Mouse (Mus musculus) intestine, embryonic 14.5 days (tissue): ENCODE results near the gene Olfr1178. TPM values are rescaled to one million over a fixed set of nuclear protein-coding genes. Genes with fewer than 3 reads are reported as not detected.

ENCODE experiments used
- ATAC-seq: fragments of 200-750 bp; cut with Nextera tagmentation; replicated peaks from 2 replicates; pipeline ENCODE4 v1.8.0; 2017; ENCODE audit warnings: low read depth, moderate number of reproducible peaks, moderate TSS enrichment, moderate library complexity; ENCODE audit not compliant: low FRiP score, low TSS enrichment
- DNase-seq: peaks from one replicate; pipeline ENCODE4 v3.0.0-alpha.2; 2018; ENCODE audit warnings: low spot score
- H3K27ac ChIP-seq: fragments of 300-500 bp; sonication (generic); 2 replicates; pipeline ENCODE4 v1.5.1; 2014; ENCODE audit warnings: low read depth, mild to moderate bottlenecking, control low read depth
- H3K27me3 ChIP-seq: fragments of 300-500 bp; sonication (generic); replicated peaks from 2 replicates; pipeline ENCODE4 v1.6.1; 2014; ENCODE audit warnings: low read length, control low read depth; ENCODE audit not compliant: control insufficient read depth, insufficient read depth
- H3K36me3 ChIP-seq: fragments of 300-500 bp; sonication (generic); 2 replicates; pipeline ENCODE4 v1.6.1; 2014; ENCODE audit warnings: low read length, control low read depth; ENCODE audit not compliant: control insufficient read depth, insufficient read depth
- H3K4me1 ChIP-seq: fragments of 300-500 bp; sonication (generic); replicated peaks from 2 replicates; pipeline ENCODE4 v1.6.1; 2014; ENCODE audit warnings: low read length, control low read depth, mixed read lengths; ENCODE audit not compliant: control insufficient read depth, insufficient read depth
- H3K4me2 ChIP-seq: fragments of 300-500 bp; sonication (generic); 2 replicates; pipeline ENCODE4 v1.6.1; 2014; ENCODE audit warnings: low read length
- H3K4me3 ChIP-seq: fragments of 300-500 bp; sonication (generic); 2 replicates; pipeline ENCODE4 v1.5.1; 2014; ENCODE audit warnings: low read depth, low read length, control low read depth, mixed read lengths
- H3K9ac ChIP-seq: fragments of 300-500 bp; sonication (generic); 2 replicates; pipeline ENCODE4 v1.6.1; 2014; ENCODE audit warnings: mild to moderate bottlenecking, low read length
- H3K9me3 ChIP-seq: fragments of 300-500 bp; sonication (generic); 2 replicates; pipeline ENCODE4 v1.6.1; 2016; ENCODE audit warnings: low read length, control low read depth; ENCODE audit not compliant: control insufficient read depth
- WGBS: fragments of 180-500 bp; shearing (Covaris S2); extraction: QIAGEN DNeasy Blood & Tissue Kit; methylation state at CpG from one replicate; pipeline ENCODE4 v1.1.7; 2014; 5-methylcytosine and 5-hydroxymethylcytosine counted together
- polyA plus RNA-seq: library from polyadenylated mRNA; unstranded; fragments of >200 nt; fragmentation: Nextera tagmentation; extraction: Ambion mirVana; gene quantifications from 2 replicates; pipeline ENCODE4 v1.2.1, GENCODE M21; 2014

Gene Olfr1178
- polyA plus RNA-seq, result not detected in 2 replicates

DNA sequence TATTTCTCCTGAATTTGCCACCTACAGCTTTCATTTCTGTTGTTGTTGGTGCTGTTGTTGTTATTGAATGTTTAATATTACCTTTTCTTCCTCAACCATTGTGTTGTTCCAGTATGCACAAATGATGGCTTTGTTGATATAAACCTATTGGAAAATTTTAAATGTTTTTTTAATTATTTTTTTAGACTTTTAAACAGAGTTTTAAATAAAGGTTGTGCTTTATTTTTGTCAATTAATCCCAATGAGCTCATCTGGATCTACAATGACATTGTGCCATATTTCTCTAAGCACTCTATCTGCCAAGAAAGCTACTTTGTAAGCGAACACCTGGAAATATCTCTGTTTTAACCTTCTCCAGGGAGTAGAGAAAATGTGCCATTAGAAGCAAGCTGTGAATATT, at the start of gene Olfr1178:
TSS of gene Olfr1178 (plus strand) at position 301 of the 400 bp plus-strand sequence.
- no peak within 1 kb of the TSS for H3K4me2 ChIP-seq
- H3K4me1 ChIP-seq, result no peaks in the 10 kb centered on the region
- no peak within 1 kb of the TSS for H3K9ac ChIP-seq
- H3K27me3 ChIP-seq, result no peaks in the 10 kb centered on the region
- DNase-seq (no peak), ATAC-seq (no peak)
- H3K27ac ChIP-seq, result no peak within 1 kb of the TSS
- H3K4me3 ChIP-seq, result no peak within 1 kb of the TSS
- no peaks in the 10 kb centered on the region for H3K36me3 ChIP-seq
- no peaks in the 10 kb centered on the region for H3K9me3 ChIP-seq
- WGBS, result 83% methylated on average over 1 of the region's 1 CpGs

DNA sequence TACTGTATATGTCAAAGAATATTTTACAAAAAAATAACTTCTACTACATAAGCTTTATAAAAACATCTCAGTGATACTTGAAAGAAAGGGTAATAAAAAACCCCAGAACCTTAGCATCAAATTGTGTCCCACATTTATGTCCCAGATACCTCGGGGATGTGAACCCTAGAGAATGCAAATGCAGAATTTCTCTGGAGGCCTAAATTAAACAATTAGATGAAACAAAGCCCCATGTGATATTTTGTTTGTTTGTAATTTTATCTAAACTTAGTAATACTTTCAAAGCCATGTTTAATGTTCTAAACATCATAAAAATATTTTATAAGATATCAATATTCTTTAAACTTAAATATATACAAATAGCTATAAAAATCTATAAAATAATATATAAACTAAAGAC, 40.5 kb upstream of the Olfr1178 start, which contains the start of gene Olfr1177-ps:
TSS of gene Olfr1177-ps (minus strand) at position 101 of the 400 bp plus-strand sequence.
- Histone ChIP-seq H3K27me3 (no peaks in the 10 kb centered on the region), H3K9ac (no peak within 1 kb of the TSS), H3K4me3 (no peak within 1 kb of the TSS), H3K9me3 (no peaks in the 10 kb centered on the region), H3K27ac (no peak within 1 kb of the TSS), H3K4me2 (no peak within 1 kb of the TSS), H3K4me1 (no peaks in the 10 kb centered on the region), H3K36me3 (no peaks in the 10 kb centered on the region)
- ATAC-seq, result no peak
- DNase-seq, result no peak
- 84% methylated on average over 1 of the region's 1 CpGs for WGBS

DNA sequence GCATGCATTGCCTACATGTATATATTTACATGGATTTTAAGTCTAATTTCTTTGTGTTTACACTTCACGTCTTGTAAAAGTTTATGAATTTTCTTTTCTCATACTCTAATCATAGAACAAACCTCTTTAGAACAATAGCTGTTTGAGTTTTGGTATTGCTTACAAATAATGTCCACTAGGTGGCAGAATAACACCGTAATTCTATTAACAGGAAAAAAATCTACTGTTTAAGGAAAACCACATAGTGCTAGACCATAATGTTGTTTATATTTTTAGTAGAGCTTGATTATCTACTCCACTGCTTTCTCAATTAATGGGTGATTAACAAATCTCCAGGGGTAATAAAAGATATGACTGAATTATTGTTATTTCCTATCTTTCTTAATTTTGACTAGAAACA, 30.6 kb upstream of the Olfr1178 start:
- Histone ChIP-seq H3K4me1 (no peaks in the 10 kb centered on the region), H3K4me2 (no peak overlapping the region), H3K27me3 (no peaks in the 10 kb centered on the region), H3K9me3 (no peaks in the 10 kb centered on the region), H3K36me3 (no peaks in the 10 kb centered on the region), H3K9ac (no peak overlapping the region), H3K27ac (no peak overlapping the region), H3K4me3 (no peak overlapping the region)
- ATAC-seq, result no peak
- no peak for DNase-seq
- WGBS, result 1% methylated on average over 2 of the region's 2 CpGs

DNA sequence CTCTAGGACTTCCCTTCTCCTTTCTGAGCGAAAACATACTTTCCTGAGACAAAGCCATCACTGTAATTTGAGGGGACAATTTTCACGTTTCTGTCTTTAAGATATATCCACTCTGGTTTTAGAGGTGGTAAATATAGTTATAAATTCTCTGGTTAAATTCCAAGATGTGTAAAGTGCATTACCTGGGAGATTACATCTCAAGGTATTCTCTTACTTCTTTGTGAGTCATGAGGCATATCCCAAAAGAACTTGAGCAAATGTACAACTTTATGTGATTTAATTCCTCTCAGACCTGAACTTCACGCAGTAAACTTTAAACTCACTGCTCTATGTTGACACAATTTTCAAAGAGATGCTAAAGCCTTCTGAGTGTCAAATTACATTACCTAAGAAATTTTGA, 19.5 kb downstream of the Olfr1178 start, which contains the start of gene Olfr1179:
TSS of gene Olfr1179 (minus strand) at position 101 of the 400 bp plus-strand sequence.
- Histone ChIP-seq H3K9me3 (no peaks in the 10 kb centered on the region), H3K9ac (no peak within 1 kb of the TSS), H3K27me3 (no peaks in the 10 kb centered on the region), H3K27ac (no peak within 1 kb of the TSS), H3K36me3 (no peaks in the 10 kb centered on the region), H3K4me3 (no peak within 1 kb of the TSS), H3K4me2 (no peak within 1 kb of the TSS), H3K4me1 (no peaks in the 10 kb centered on the region)
- no peak for DNase-seq
- WGBS, result 91% methylated on average over 3 of the region's 3 CpGs
- no peak for ATAC-seq

DNA sequence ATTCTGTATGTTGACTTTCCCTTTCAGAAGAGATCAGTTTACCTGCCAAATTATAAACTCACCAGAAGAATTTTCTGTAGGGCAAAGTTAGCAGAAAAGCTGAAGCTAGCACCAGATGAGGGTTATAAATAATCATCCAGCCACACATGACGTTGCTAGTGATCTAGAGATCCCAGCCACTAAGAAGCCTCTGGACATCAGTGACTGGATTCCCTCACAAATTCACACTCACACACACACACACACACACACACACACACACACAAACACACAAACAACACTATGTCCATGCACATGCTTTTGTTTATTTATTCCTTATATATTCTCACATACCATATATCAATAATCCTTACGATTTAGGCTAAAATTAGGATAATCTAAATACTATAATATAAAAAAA, 32.2 kb downstream of the Olfr1178 start, which contains the start of gene Olfr1180:
TSS of gene Olfr1180 (minus strand) at position 101 of the 400 bp plus-strand sequence.
- 63% methylated on average over 2 of the region's 2 CpGs for WGBS
- Histone ChIP-seq H3K4me3 (no peak within 1 kb of the TSS), H3K4me1 (no peaks in the 10 kb centered on the region), H3K4me2 (no peak within 1 kb of the TSS), H3K9ac (no peak within 1 kb of the TSS), H3K9me3 (no peaks in the 10 kb centered on the region), H3K27me3 (no peaks in the 10 kb centered on the region), H3K27ac (no peak within 1 kb of the TSS), H3K36me3 (no peaks in the 10 kb centered on the region)
- DNase-seq (no peak), ATAC-seq (no peak)

DNA sequence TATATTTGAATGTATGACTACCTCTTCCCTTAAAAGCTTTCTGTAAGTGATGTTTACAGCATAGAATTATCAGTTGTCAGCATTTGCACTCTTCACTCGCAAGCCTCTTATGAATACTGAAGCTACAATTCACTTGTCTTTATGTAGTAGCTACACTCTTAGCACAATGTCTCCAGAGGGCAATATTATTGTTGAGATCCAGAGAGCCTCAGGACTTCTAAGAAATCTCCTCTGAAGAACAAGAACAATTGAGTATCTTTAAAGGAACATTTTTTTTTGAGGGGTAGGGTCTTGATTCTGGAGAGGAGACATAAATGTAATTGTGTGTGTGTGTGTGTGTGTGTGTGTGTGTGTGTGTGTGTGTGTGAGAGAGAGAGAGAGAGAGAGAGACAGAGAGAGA, 39.2 kb downstream of the Olfr1178 start, which contains the start of gene Olfr1181:
TSS of gene Olfr1181 (minus strand) at position 101 of the 400 bp plus-strand sequence.
- no peak for ATAC-seq
- Histone ChIP-seq H3K4me1 (no peaks in the 10 kb centered on the region), H3K9me3 (no peaks in the 10 kb centered on the region), H3K4me2 (no peak within 1 kb of the TSS), H3K36me3 (no peaks in the 10 kb centered on the region), H3K9ac (no peak within 1 kb of the TSS), H3K27me3 (no peaks in the 10 kb centered on the region), H3K4me3 (no peak within 1 kb of the TSS), H3K27ac (no peak within 1 kb of the TSS)
- DNase-seq, result no peak
- 83% methylated on average over 1 of the region's 1 CpGs for WGBS

DNA sequence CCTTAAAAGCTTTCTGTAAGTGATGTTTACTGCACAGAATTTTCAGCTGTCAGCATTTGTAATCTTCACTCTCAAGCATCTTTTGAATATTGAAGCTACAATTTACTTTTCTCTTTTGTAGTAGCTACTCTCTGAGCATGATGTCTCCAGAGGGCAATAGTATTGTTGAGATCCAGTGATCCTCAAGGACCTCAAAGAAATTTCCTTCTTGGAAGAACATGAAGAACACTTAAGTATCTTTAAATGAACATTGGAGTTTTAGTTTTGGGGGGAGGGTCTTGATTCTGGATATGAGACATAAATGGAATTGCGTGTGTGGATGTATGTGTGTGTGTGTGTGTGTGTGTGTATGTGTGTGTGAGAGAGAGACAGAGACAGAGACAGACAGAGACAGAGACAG, 62.2 kb downstream of the Olfr1178 start, which contains the start of gene Gm13757:
TSS of gene Gm13757 (minus strand) at position 101 of the 400 bp plus-strand sequence.
- Histone ChIP-seq H3K4me1 (no peaks in the 10 kb centered on the region), H3K9ac (no peak within 1 kb of the TSS), H3K27ac (no peak within 1 kb of the TSS), H3K9me3 (no peaks in the 10 kb centered on the region), H3K27me3 (no peaks in the 10 kb centered on the region), H3K4me2 (no peak within 1 kb of the TSS), H3K4me3 (no peak within 1 kb of the TSS), H3K36me3 (no peaks in the 10 kb centered on the region)
- no peak for ATAC-seq
- WGBS, result 92% methylated on average over 1 of the region's 1 CpGs
- no peak for DNase-seq

Other genes starting within 250 kb of the Olfr1178 start
- gene Olfr1167, start 231.9 kb upstream of the Olfr1178 start, polyA plus RNA-seq, result not detected in 2 replicates
- not detected in 2 replicates for gene Olfr1168, start 205.2 kb upstream of the Olfr1178 start, polyA plus RNA-seq
- not detected in 2 replicates for gene Olfr1170, start 158.7 kb upstream of the Olfr1178 start, polyA plus RNA-seq
- gene Olfr1173, start 107.2 kb upstream of the Olfr1178 start, polyA plus RNA-seq, result not detected in 2 replicates
- not detected in 2 replicates for gene Olfr1174-ps, start 71.9 kb upstream of the Olfr1178 start, polyA plus RNA-seq
- gene Olfr1175-ps, start 59.8 kb upstream of the Olfr1178 start, polyA plus RNA-seq, result not detected in 2 replicates
- not detected in 2 replicates for gene Olfr1176, start 50.3 kb upstream of the Olfr1178 start, polyA plus RNA-seq
- gene Olfr1177-ps, start 40.6 kb upstream of the Olfr1178 start, polyA plus RNA-seq, result not detected in 2 replicates
- not detected in 2 replicates for gene Olfr1179, start 19.4 kb downstream of the Olfr1178 start, polyA plus RNA-seq
- not detected in 2 replicates for gene Olfr1180, start 32.1 kb downstream of the Olfr1178 start, polyA plus RNA-seq
- gene Olfr1181, start 39.1 kb downstream of the Olfr1178 start, polyA plus RNA-seq, result not detected in 2 replicates
- gene Gm13757, start 62.1 kb downstream of the Olfr1178 start, polyA plus RNA-seq, result not detected in 2 replicates
- gene Olfr1183, start 67.8 kb downstream of the Olfr1178 start, polyA plus RNA-seq, result not detected in 2 replicates
- not detected in 2 replicates for gene Olfr1184, start 96.5 kb downstream of the Olfr1178 start, polyA plus RNA-seq
- not detected in 2 replicates for gene Olfr1185-ps1, start 106.3 kb downstream of the Olfr1178 start, polyA plus RNA-seq
- gene Olfr1186, start 131.5 kb downstream of the Olfr1178 start, polyA plus RNA-seq, result not detected in 2 replicates
- not detected in 2 replicates for gene Olfr1188, start 169.9 kb downstream of the Olfr1178 start, polyA plus RNA-seq
- gene Olfr1189, start 199.4 kb downstream of the Olfr1178 start, polyA plus RNA-seq, result not detected in 2 replicates